Mouse (Mus musculus): ENCODE results near the gene Efna2.
"Not testable (repeated sequence)": the region's sequence is repeated elsewhere in the genome, so short reads cannot be mapped to it uniquely, and the experiment has no call there.

Gene Efna2

GRCm38 (mm10) chr10:80188453-80189024 lies 9.3 kb downstream of the Efna2 start:
- DNase-seq (ENCODE audit: low read depth, low spot score), result no peak

DNA sequence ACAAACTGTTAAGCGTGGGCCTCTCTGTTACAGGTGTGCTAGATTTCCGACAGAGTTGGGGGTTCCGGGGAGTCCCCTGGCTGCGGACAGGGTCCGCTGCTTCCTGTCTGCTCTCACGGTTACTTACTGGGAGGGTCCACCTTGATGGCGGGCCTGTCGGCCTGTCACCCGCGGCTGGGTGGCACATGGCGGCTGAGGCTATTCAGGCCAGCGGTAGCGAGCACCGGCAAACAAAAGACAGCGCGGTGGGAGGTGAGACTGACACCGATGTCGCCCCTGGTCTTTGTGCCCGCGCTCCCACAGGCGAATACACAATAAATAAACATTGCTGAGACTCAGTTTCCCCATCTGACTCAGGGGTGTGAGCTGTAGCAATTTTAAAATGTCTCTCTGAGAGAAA lies 10.7 kb downstream of the Efna2 start:
- no peak for DNase-seq (ENCODE audit: low read depth, low spot score)

DNA sequence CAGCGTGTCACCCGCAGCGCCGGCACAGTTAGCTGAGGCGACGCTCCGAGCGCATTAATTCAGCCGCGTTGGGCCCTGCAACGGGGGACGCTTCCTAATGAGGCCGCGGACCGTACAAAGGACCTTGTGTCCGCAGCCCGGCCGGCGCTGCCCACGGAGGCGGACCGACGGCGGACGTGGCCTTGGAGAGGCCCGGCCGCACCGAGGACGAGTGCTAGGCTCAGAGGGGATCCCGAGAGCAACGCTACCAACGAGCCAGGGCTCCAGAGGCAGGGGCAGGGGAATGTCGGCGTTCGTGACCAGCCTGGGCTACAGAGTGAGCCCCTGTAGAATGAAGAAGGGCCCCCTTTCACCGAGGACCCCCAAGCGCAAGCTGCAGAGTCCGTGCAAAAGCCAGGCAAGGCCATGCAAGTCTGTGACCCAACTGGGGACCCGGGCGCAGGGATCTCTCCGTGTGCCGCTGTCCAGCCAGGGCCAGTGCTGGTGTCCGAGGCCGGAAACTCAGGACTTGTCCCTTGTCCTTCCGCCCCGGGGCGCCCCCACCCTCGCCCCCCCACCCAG lies 11.3 kb downstream of the Efna2 start:
- no peak for DNase-seq (ENCODE audit: low read depth, low spot score)

DNA sequence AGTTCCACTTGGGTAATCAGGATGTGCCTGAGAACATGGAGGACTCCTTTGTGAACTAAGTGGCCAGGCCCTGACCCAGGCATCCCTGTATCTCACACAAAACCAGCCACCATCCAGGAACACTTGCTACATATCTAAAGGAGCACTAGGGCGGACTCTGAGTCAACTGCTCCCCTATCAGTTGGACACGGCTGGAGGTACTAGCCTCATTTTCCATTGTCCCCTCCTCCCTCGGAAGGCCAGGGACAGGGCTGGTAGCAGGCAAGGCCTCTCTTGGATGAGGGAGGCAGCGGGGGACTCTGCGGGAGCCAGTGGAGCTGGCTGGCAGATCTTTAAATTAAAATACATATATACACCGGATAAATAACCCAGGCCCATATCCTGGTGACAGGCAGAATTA lies 14.7 kb downstream of the Efna2 start:
- DNase-seq (ENCODE audit: low read depth, low spot score), result no peak

DNA sequence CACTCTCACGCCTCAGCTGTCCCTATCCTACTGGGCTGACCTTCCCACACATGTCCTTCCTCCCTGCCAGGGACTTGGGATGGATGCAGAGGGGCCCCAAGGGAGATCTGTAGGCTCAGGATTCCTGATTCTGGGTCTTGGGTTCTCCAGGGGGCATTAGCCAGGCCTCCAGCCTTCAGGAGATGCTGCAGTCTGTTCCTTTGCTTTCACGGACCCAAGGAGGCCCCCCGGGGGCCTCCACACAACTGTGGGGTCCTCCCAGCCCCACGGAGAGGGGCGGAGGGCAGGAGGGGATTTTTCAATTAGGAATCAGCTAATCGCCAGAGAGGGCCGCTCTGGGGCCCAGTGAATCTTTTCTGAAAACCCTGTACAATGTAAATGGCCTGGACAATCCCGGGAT lies 15.2 kb downstream of the Efna2 start:
- no peak for DNase-seq (ENCODE audit: low read depth, low spot score)

DNA sequence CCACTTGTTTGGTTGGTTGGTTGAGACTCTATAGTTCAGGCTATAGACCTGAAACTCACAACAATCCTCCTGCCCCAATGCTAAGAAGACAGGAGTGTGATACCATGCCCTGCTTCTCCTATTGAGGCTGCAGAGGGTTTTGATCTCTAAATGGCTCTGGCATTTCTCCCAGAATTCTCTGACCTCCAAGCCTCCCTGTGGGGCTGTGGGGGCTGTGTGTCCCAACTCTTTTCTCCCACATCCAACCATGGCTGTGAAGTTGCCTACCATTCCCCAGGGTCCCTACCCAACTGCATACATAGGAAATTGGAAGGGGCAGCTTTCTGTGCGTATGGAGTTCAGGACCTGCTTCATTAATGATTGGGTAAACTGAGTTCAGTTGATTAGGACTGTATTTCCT lies 16.9 kb downstream of the Efna2 start:
- DNase-seq (ENCODE audit: low read depth, low spot score), result no peak

GRCm38 (mm10) chr10:80196778-80197581 lies 17.7 kb downstream of the Efna2 start:
- no peak for DNase-seq (ENCODE audit: low read depth, low spot score)

- peak; percentile 90 for DNase-seq (ENCODE audit: low read depth, low spot score)
These were observed 20.2 kb downstream of the Efna2 start for GRCm38 (mm10) chr10:80199440-80200008.

DNA sequence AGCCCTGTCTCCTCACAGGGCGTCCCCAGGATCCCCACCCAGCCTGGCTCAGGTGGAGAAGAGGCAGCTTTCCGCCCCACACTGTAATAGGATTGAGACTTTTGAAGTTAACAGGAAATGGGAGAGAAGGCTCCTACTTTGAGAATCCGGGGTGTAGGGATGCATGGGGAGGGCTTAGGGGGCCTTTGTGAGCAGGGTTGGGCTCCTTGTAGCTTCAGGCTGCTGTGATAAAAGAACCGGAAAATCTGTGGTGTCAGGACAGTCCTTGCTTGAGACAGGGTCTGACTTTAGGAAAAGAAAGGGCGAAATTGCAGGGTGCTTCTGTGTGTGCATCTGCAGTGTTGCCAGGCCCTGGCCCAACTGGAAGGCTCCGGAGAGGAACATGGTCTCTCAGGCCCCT lies 21.2 kb downstream of the Efna2 start:
- no peak for DNase-seq (ENCODE audit: low read depth, low spot score)

DNA sequence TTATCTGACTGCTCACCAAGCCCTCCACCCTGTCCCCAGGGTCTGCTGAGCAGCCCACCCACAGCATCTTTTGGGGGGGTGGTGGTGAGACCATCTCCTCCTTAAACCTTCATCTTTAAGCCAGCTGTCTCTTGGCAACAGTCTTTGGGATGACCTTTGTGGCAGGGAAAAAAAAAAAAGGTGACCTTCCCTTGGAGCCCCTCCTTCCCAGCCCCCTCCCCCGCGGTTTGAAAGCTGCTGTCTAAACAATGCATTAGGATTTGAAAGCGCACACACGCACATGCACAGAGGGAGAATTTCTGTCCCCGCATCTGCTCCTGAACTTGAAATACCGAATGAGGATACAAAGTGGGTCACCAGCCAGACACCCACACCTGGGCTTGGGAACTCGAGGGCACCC lies 24.8 kb downstream of the Efna2 start:
- DNase-seq (ENCODE audit: low read depth, low spot score), result no peak

- no peak for DNase-seq (ENCODE audit: low read depth, low spot score)
These were observed 27.9 kb downstream of the Efna2 start for GRCm38 (mm10) chr10:80207201-80207600.

DNA sequence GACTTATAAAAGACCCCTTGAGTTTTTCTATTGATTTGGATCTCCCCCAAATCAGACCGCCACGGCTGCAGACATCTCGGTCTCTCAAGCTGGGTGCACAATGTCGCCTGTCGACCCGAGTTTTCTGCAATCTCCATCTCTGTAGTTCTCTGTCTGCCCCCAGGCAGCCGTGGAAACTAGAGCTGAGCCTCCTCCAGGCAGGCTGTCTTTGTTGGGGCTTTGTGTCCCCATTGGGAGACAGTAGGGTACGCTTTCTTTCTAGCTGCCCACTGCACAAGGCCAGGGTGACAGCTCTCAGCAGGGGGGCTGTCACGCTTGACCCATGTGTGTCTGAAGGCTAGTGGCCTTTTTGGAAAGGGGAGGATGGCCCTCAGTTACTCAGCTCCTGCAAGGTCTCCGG lies 28.4 kb downstream of the Efna2 start:
- DNase-seq (ENCODE audit: low read depth, low spot score), result no peak

GRCm38 (mm10) chr10:80208248-80208647 lies 29.0 kb downstream of the Efna2 start:
- no peak for DNase-seq (ENCODE audit: low read depth, low spot score)

DNA sequence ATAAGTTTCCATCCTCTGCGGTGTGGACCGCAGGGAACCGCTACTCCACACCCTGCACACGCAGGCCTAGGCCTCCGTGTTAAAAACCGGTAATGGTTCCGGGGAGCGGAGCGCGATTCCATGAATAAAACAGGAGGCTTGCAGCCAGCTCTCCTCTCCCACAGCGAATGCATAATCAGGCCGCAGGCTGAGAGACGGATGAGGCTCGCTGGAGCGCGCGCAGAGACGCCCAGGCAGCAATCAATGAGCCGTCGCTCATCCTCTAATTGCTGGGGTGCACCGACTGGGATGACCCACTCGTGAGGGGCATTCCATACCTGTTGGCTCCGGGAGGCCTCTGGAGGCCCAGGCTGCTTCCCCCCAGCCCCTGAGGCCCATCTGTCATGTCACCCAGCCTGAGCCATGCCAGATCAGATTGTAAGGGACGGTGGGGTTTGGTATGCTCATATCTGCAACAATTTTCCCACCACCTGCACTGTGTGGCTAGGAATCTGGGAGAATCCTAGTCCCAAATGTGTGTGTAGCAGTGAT lies 29.6 kb downstream of the Efna2 start:
- no peak for DNase-seq (ENCODE audit: low read depth, low spot score)

GRCm38 (mm10) chr10:80211547-80212103 lies 32.3 kb downstream of the Efna2 start:
- DNase-seq (ENCODE audit: low read depth, low spot score), result peak; percentile 48

DNA sequence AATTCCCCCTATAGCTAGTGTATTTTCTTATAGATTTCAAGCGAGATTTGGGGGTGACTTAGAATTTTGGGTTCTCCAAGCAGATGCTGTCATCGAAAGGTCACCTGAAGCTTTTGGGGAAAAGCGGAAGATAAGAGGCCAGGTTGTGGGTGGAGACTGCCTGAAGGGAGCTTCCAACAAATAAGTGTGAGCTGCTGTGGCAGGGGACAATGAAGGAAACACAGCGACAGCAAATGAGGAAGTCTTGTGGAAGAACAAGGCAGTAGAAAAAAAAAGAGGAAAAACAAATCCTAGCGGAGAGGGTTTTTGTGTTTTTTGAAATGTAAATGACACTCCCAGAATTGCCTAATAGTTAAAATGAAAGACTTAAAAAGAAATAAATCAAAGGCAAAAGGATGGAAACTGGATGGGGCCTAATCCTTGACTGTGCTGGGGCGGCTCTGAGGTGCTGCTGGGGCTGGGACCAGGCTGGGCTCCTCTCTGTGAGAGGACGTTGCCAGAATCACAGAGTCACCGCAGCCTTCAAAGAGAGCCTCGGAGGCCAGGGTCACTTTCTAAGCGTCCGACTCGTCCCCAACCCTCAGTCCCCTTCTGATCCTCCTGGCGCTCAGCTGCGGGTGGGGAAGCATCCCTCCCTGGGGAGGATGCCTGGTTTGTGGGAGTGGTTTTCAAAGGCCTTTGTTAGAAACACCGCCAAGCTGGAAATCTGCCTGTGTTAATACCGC lies 35.9 kb downstream of the Efna2 start:
- DNase-seq (ENCODE audit: low read depth, low spot score), result no peak

GRCm38 (mm10) chr10:80220676-80221075 lies 41.4 kb downstream of the Efna2 start:
- DNase-seq (ENCODE audit: low read depth, low spot score), result no peak

DNA sequence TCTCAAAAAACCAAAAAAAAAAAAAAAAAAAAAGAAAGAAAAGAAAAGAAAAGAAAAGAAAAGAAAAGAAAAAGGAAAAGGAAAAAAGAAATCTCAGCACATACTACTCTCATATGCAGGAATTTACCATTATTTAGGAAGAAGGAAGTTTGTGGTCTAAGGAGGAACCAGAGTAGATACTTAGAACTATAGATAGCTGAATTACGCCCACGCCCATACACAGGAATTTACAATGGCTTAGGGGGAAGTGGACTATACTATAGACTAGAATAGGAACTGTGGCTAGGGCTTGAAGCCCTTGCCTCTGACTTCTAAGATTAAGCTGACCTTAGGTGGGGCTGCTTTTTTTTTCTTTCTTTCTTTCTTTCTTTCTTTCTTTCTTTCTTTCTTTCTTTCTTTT lies 43.9 kb downstream of the Efna2 start:
- not testable (repeated sequence) for DNase-seq (ENCODE audit: low read depth, low spot score)

GRCm38 (mm10) chr10:80226071-80226415 lies 46.8 kb downstream of the Efna2 start:
- no peak for DNase-seq (ENCODE audit: low read depth, low spot score)

DNA sequence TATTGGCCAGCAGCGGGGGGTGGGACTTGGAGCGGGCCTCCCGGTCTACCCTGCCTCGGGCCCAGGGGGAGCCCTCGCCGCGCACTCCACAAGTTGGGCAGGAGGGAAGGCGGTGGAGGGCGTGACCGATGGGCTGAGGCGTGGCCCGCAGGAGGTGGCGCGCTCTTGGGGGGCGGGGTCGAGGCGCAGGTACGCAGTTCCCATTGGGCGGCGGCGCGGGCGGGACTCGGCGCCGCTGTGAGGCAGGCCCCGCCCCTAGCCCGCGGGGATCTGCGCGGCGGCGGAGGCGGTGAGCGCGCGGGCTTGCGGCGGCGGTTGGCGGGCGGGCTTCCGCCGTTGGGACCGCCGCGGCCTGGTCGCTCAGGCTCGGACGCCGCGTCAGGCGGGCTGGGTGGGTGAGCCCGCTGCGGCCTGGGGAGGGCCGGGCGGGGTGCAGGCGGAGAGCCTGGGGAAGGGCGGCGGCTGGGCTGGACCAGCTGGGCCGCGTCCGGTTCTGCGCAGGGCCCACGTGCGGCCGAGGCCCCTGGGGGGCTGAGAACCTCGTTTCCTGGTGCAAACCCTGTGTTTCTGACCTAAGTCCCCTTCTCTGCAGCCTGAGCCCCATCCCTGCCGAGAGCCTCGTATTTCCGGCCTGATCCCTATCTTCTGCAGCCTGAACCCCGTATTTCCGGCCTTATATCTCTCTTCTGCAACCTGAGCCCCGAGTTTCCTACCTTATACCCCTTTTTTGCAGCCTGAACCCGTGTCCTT lies 47.3 kb downstream of the Efna2 start, which contains the start of gene Mum1:
Mum1 (plus strand) TSS at position 19 of the 750 bp plus-strand sequence.
- DNase-seq (ENCODE audit: low read depth, low spot score), result peak; percentile 99

- DNase-seq (ENCODE audit: low read depth, low spot score), result no peak
These were observed 47.9 kb downstream of the Efna2 start for GRCm38 (mm10) chr10:80227166-80227539.

Data from CD4-positive, CD25-positive, alpha-beta regulatory T cell, adult 2 months (primary cell).